Mouse (Mus musculus): ENCODE results near the gene Bbip1.

DNA sequence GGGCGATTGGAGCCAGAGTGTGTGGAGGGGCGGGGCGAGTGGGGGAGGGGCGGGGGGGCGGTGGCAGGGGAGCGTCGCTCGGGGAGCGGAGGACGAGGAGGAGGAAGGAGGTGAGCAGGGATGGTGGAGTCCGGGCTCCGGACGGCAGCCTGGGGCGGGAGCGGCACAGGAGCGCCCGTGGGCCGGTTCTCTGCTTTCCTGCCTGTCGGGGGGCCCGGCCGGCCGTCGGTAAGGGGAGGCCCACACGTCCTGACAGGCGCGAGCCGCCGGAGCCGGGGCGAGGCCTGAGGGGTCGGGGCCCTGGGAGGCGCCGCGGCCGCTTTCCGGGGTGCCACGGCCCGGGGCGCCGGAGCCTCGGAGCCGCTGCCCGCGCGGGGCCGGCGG lies 351 bp upstream of the Bbip1 start:
- TF ChIP-seq ZC3H11A (IDR thresholded peaks at IDR 0.05; ENCODE audit: borderline replicate concordance, low read depth, low read length) (no peak), CHD2 (IDR thresholded peaks at IDR 0.05; ENCODE audit: low read depth, low read length) (no peak), ZNF384 (IDR thresholded peaks at IDR 0.05; ENCODE audit: low read depth, low read length) (no peak), HCFC1 (IDR thresholded peaks at IDR 0.05; ENCODE audit: borderline replicate concordance, insufficient read depth, low read length) (no peak), MAFK (IDR thresholded peaks at IDR 0.05; ENCODE audit: insufficient read depth, low read depth, low read length) (no peak)
